ENCODE assay signal across 13 mouse cellular contexts in genomic region chr17:57194041-57194507, GRCm38 (mm10). TPM values are rescaled to one million over a fixed set of nuclear protein-coding genes. Genes with fewer than 3 reads are reported as not detected.
DNase-seq lines count a peak whose midpoint lies in the region; ATAC-seq and TF ChIP-seq lines count a peak whose summit lies in the region.
"Had no signal": no experiment of that assay in that cellular context is flagged by ENCODE, and none has a peak within 500 bp of the region (broad histone marks: within the 10 kb centered on the region; RNA-seq: fewer than 3 reads in every experiment).

Tnfsf14 (minus strand) TSS chr17:57194177.

- 15% methylated on average over 11 of the region's 11 CpGs for WGBS in liver, embryonic 14.5 days (ENCODE audit: insufficient replicate concordance)
- WGBS in hindbrain, postnatal 0 days: 82% methylated on average over 11 of the region's 11 CpGs

- peak; percentile 21 for DNase-seq in adrenal gland, adult 2 months
- DNase-seq in adrenal gland, postnatal 4 days (ENCODE audit: low spot score in 2 of 2): no peak
- peak in 2 of 3 experiments; percentile 17 to 22 for DNase-seq in liver, embryonic 14.5 days (ENCODE audit: low read depth in 3 of 3, low spot score in 3 of 3)
- DNase-seq in hindbrain, postnatal 0 days (ENCODE audit: low spot score): no peak
- DNase-seq in yolk sac, embryonic 10.5 days (ENCODE audit: low spot score): no peak
- no peak for DNase-seq in kidney, postnatal 36 days
- DNase-seq: cerebellum, adult 9-11 months; forebrain, postnatal 0 days; kidney, adult 2 months had no signal

- ATAC-seq in CD4-positive, CD25-positive, alpha-beta regulatory T cell, adult 4 months: peak; percentile 86
- no peak for ATAC-seq in liver, embryonic 14.5 days (ENCODE audit: insufficient read depth)
- ATAC-seq in neutrophil, adult 5-6 weeks (ENCODE audit: extremely low read depth, insufficient number of reproducible peaks, low FRiP score, poor library complexity, severe bottlenecking): peak; percentile 67
- no peak for ATAC-seq in hindbrain, postnatal 0 days
- ATAC-seq: forebrain, postnatal 0 days had no signal

- no peaks in the 10 kb centered on the region for H3K27me3 ChIP-seq in liver, embryonic 14.5 days (ENCODE audit: control insufficient read depth, insufficient read depth, low read length)
- H3K27me3 ChIP-seq in hindbrain, postnatal 0 days (ENCODE audit: insufficient read depth, low read length): no peaks in the 10 kb centered on the region
- H3K27me3 ChIP-seq: neural tube, embryonic 13.5 days had no signal

- H3K36me3 ChIP-seq in liver, embryonic 14.5 days (replicated peaks; ENCODE audit: control insufficient read depth, insufficient read depth, low read depth): no peaks in the 10 kb centered on the region
- H3K36me3 ChIP-seq in hindbrain, postnatal 0 days (ENCODE audit: insufficient read depth, low read length): no peaks in the 10 kb centered on the region
- H3K36me3 ChIP-seq: limb, embryonic 12.5 days; neural tube, embryonic 13.5 days had no signal

- H3K9ac ChIP-seq in liver, embryonic 14.5 days (replicated peaks): no peak within 1 kb of the TSS
- no peak within 1 kb of the TSS for H3K9ac ChIP-seq in hindbrain, postnatal 0 days (replicated peaks; ENCODE audit: low read length)
- H3K9ac ChIP-seq: forebrain, postnatal 0 days; limb, embryonic 12.5 days; neural tube, embryonic 13.5 days had no signal

- H3K27ac ChIP-seq in liver, embryonic 14.5 days: no peak within 1 kb of the TSS
- H3K27ac ChIP-seq in hindbrain, postnatal 0 days: no peak within 1 kb of the TSS
- H3K27ac ChIP-seq: limb, embryonic 12.5 days; neural tube, embryonic 13.5 days had no signal

- 0 out of 4 replicates have a peak, but pooled peaks cover 0 to 2% of the 10 kb centered on the region in 2 experiments for H3K4me1 ChIP-seq in liver, embryonic 14.5 days (replicated peaks; ENCODE audit: control insufficient read depth in 2 of 2, insufficient read depth in 2 of 2, low read length in 1 of 2)
- H3K4me1 ChIP-seq in hindbrain, postnatal 0 days (ENCODE audit: insufficient read depth, low read length): no peaks in the 10 kb centered on the region
- H3K4me1 ChIP-seq: limb, embryonic 12.5 days; neural tube, embryonic 13.5 days had no signal

- H3K4me3 ChIP-seq in liver, embryonic 14.5 days (ENCODE audit: insufficient read depth in 1 of 2, low read depth in 2 of 2, low read length in 2 of 2): peak within 1 kb of the TSS in 1 of 2 experiments; percentile 25; a peak in 2 of 4 replicates
- H3K4me3 ChIP-seq in hindbrain, postnatal 0 days (ENCODE audit: low read length): no peak within 1 kb of the TSS
- H3K4me3 ChIP-seq: limb, embryonic 12.5 days; neural tube, embryonic 13.5 days had no signal

- no peaks in the 10 kb centered on the region for H3K9me3 ChIP-seq in liver, embryonic 14.5 days (ENCODE audit: control insufficient read depth, low read length)
- H3K9me3 ChIP-seq in hindbrain, postnatal 0 days (ENCODE audit: low read length): no peaks in the 10 kb centered on the region
- H3K9me3 ChIP-seq: limb, embryonic 12.5 days; neural tube, embryonic 13.5 days had no signal

- no peak within 1 kb of the TSS for H3K4me2 ChIP-seq in liver, embryonic 14.5 days (ENCODE audit: low read depth)
- H3K4me2 ChIP-seq in hindbrain, postnatal 0 days (ENCODE audit: low read depth, low read length): no peak within 1 kb of the TSS
- H3K4me2 ChIP-seq: limb, embryonic 12.5 days; neural tube, embryonic 13.5 days had no signal

- no peak for TF ChIP-seq EP300 in liver, embryonic 14.5 days (IDR thresholded peaks at IDR 0.05; ENCODE audit: low read depth)

- TF ChIP-seq CTCF in liver, embryonic 14.5 days (IDR thresholded peaks at IDR 0.05; ENCODE audit: low read depth): no peak
- TF ChIP-seq CTCF in hindbrain, postnatal 0 days (IDR thresholded peaks at IDR 0.05; ENCODE audit: low read depth): no peak

RNA-seq across cellular contexts. Expression of gene Tnfsf14, which starts in this region (rescaled TPM):
- total RNA-seq in adrenal gland, adult 2 months (2021): under 1 TPM in 1 of 2 experiments, not detected in 1; 0.21 TPM
- polyA plus RNA-seq in adrenal gland, adult 2 months (2012; rRNA removed): 0.26 and 0.44 TPM in 2 replicates
- total RNA-seq in adrenal gland, postnatal 4 days (2021): under 1 TPM in 1 of 2 experiments, not detected in 1; 0.28 TPM
- polyA plus RNA-seq in CD4-positive, CD25-positive, alpha-beta regulatory T cell, adult 4 months (2017; shearing (Covaris generic)): 10 to 100 TPM in 1 of 2 experiments, 1 to 10 TPM in 1; 5.9 to 11.7 TPM
- polyA plus RNA-seq in liver, embryonic 14.5 days (2012; rRNA removed): 1.5 and 1.9 TPM in 2 replicates
- polyA plus RNA-seq in liver, embryonic 14.5 days (2014; fragmentation: Nextera tagmentation; extraction: Ambion mirVana): 0.51 and 0.75 TPM in 2 replicates
- 79.1 and 86.9 TPM in 2 replicates for total RNA-seq in neutrophil, adult 5-6 weeks (2017)
- not detected in 2 replicates for total RNA-seq in hindbrain, postnatal 0 days (2014; rRNA removed)
- not detected in 2 replicates for polyA plus RNA-seq in hindbrain, postnatal 0 days (2015; fragmentation: Nextera tagmentation; extraction: Ambion mirVana)
- total RNA-seq: forebrain, postnatal 0 days had no signal
- polyA plus RNA-seq: forebrain, postnatal 0 days; neural tube, embryonic 13.5 days had no signal

Comparison
In these comparisons a context has a peak if more than half of its experiments do, and no peak if none do; other contexts are left out.
1. RNA of gene Tnfsf14 (total RNA-seq): 79.1 to 86.9 TPM in neutrophil, adult 5-6 weeks; 0.28 TPM in adrenal gland, postnatal 4 days, 0.21 TPM in adrenal gland, adult 2 months and not detected in hindbrain, postnatal 0 days; every median in the first group is over 10 times any median in the second.
2. Peak in DNase-seq in adrenal gland, adult 2 months; RNA of the gene not detected or under 1 TPM.
3. DNase-seq: peak in liver, embryonic 14.5 days (2 of 3); none in adrenal gland, postnatal 4 days (0 of 2), hindbrain, postnatal 0 days (single experiment), yolk sac, embryonic 10.5 days (single experiment) and kidney, postnatal 36 days (0 of 2).
4. ATAC-seq: peak in CD4-positive, CD25-positive, alpha-beta regulatory T cell, adult 4 months (single experiment) and neutrophil, adult 5-6 weeks (single experiment); none in liver, embryonic 14.5 days (single experiment) and hindbrain, postnatal 0 days (single experiment).